Mouse (Mus musculus): ENCODE data around the gene Hnrnpl.

GRCm38 (mm10) chr7:28829821-28830220 is 21.5 kb downstream of the Hnrnpl start:
- no peak for TF ChIP-seq CTCF (IDR thresholded peaks at IDR 0.05; ENCODE audit: low read depth)
- no peak for TF ChIP-seq EP300 (IDR thresholded peaks at IDR 0.05; ENCODE audit: low read depth)
